Mouse (Mus musculus) erythroblast, embryonic 14.5 days (primary cell): ENCODE data around the gene 1110017D15Rik. TPM values are rescaled to one million over a fixed set of nuclear protein-coding genes. Genes with fewer than 3 reads are reported as not detected.
"Not testable (repeated sequence)": the region's sequence is repeated elsewhere in the genome, so short reads cannot be mapped to it uniquely, and the experiment has no call there.

Experiments used
- H3K27me3 ChIP-seq: 2 replicates; pipeline ENCODE4 v1.6.1; 2012; ENCODE audit warnings: inconsistent platforms; ENCODE audit not compliant: control insufficient read depth
- H3K36me3 ChIP-seq: 2 replicates; pipeline ENCODE4 v1.6.1; 2012; ENCODE audit warnings: mild to moderate bottlenecking, inconsistent platforms; ENCODE audit not compliant: control insufficient read depth
- H3K4me1 ChIP-seq: 2 replicates; pipeline ENCODE4 v1.6.1; 2012; ENCODE audit warnings: inconsistent platforms; ENCODE audit not compliant: control insufficient read depth
- H3K4me3 ChIP-seq: replicated peaks from 2 replicates; pipeline ENCODE3; 2012; ENCODE audit warnings: moderate library complexity, mild to moderate bottlenecking, inconsistent platforms
- H3K9me3 ChIP-seq: 2 replicates; pipeline ENCODE4 v1.6.1; 2012; ENCODE audit warnings: low read length, inconsistent platforms, mixed read lengths; ENCODE audit not compliant: control insufficient read depth
- GATA1 ChIP-seq: IDR thresholded peaks from 2 replicates; pipeline ENCODE4 v1.6.1; 2012; ENCODE audit warnings: low read length, inconsistent platforms, mixed read lengths
- TAL1 ChIP-seq: IDR thresholded peaks from 3 replicates; pipeline ENCODE4 v1.6.1; 2012; ENCODE audit warnings: low read length, inconsistent platforms, mixed read lengths
- polyA plus RNA-seq: library from polyadenylated mRNA; stranded (reverse); fragments of >175 nt; gene quantifications from 2 replicates; pipeline ENCODE4 v1.2.3, GENCODE M21; 2012

Gene 1110017D15Rik
- polyA plus RNA-seq, 1 experiment = not detected

- no peaks in the 10 kb centered on the region for H3K9me3 ChIP-seq
- H3K4me3 ChIP-seq = peak within 1 kb of the TSS; percentile 73
- TF ChIP-seq TAL1 (no peak), GATA1 (no peak)
- H3K36me3 ChIP-seq = peaks cover 11% of the 10 kb centered on the region
- peaks cover 31% of the 10 kb centered on the region for H3K4me1 ChIP-seq
- no peaks in the 10 kb centered on the region for H3K27me3 ChIP-seq
These were observed 52.5 kb downstream of the 1110017D15Rik start, which contains the start of the genes Kif24 and Nudt2 for GRCm38 (mm10) chr4:41464345-41465286. Gene Kif24 (minus strand): TSS chr4:41464887. Gene Nudt2 (plus strand): TSS chr4:41465151.

DNA sequence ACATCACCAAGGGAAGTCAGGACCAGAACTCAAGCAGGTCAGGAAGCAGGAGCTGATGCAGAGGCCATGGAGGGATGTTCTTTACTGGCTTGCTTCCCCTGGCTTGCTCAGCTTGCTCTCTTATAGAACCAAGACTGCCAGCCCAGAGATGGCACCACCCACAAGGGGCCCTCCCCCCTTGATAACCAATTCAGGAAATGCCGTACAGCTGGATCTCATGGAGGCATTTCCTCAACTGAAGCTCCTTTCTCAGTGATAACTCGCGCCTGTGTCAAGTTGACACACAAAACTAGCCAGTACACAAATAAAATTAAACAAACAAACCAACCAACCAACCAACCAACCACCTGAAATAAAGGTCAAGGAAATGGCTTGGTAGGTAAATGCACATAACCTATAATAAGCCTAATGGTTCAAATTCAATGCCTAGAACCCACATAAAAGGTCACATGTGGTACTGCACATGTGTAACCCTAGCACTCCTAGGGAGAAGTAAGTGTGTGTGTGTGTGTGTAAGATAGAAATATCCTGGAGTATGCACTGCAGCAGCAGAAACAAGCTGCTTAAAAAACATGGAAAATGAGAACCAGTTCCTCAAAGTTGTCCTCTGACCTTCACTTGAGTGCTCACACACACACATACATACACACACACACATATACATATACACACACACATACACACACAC is 53.9 kb downstream of the 1110017D15Rik start:
- Histone ChIP-seq H3K36me3 (peaks cover 11% of the 10 kb centered on the region), H3K4me1 (peaks cover 27% of the 10 kb centered on the region), H3K4me3 (peak overlapping the region; percentile 73)
- not testable (repeated sequence) for H3K27me3 ChIP-seq, H3K9me3 ChIP-seq

- no peak for TF ChIP-seq GATA1
- no peak for TF ChIP-seq TAL1
- peaks cover 23% of the 10 kb centered on the region for H3K4me1 ChIP-seq
- H3K4me3 ChIP-seq = no peak overlapping the region
- no peaks in the 10 kb centered on the region for H3K9me3 ChIP-seq
- peaks cover 11% of the 10 kb centered on the region for H3K36me3 ChIP-seq
- no peaks in the 10 kb centered on the region for H3K27me3 ChIP-seq
These were observed 56.4 kb downstream of the 1110017D15Rik start for GRCm38 (mm10) chr4:41460690-41461089.

Other genes with a start within 250 kb of the 1110017D15Rik start
- 60.5 and 63.9 TPM in 2 replicates for gene Ubap2, start 242.2 kb downstream of the 1110017D15Rik start, polyA plus RNA-seq
- gene Dcaf12, start 202.4 kb downstream of the 1110017D15Rik start, polyA plus RNA-seq = 14.1 and 15.2 TPM in 2 replicates
- gene Ubap1, start 168.3 kb downstream of the 1110017D15Rik start, polyA plus RNA-seq = 7.0 and 7.3 TPM in 2 replicates
- gene Kif24, start 52.4 kb downstream of the 1110017D15Rik start, polyA plus RNA-seq = 0.38 and 1.3 TPM in 2 replicates
- gene Nudt2, start 52.2 kb downstream of the 1110017D15Rik start, polyA plus RNA-seq = 0.55 and 1.5 TPM in 2 replicates
- gene AI464131, start 14.3 kb downstream of the 1110017D15Rik start, polyA plus RNA-seq = not detected in 2 replicates
- 0.14 and 0.16 TPM in 2 replicates for gene Fam219a, start 52.2 kb upstream of the 1110017D15Rik start, polyA plus RNA-seq
- gene Dnaic1, start 52.4 kb upstream of the 1110017D15Rik start, polyA plus RNA-seq = not detected in 2 replicates
- gene Enho, start 123.0 kb upstream of the 1110017D15Rik start, polyA plus RNA-seq = 0.04 TPM in 1 of 2 replicates, not detected in the other
- not detected in 2 replicates for gene Cntfr, start 179.8 kb upstream of the 1110017D15Rik start, polyA plus RNA-seq
- 0.14 and 0.17 TPM in 2 replicates for gene Il11ra1, start 182.7 kb upstream of the 1110017D15Rik start, polyA plus RNA-seq
- gene Rpp25l, start 196.2 kb upstream of the 1110017D15Rik start, polyA plus RNA-seq = 7.5 and 11.4 TPM in 2 replicates
- gene Dctn3, start 205.8 kb upstream of the 1110017D15Rik start, polyA plus RNA-seq = 23.8 and 38.0 TPM in 2 replicates
- gene Arid3c, start 213.8 kb upstream of the 1110017D15Rik start, polyA plus RNA-seq = not detected in 2 replicates
- gene Galt, start 237.9 kb upstream of the 1110017D15Rik start, polyA plus RNA-seq = 0.87 and 2.4 TPM in 2 replicates
- 1.1 and 1.3 TPM in 2 replicates for gene Sigmar1, start 238.8 kb upstream of the 1110017D15Rik start, polyA plus RNA-seq